10 mouse cellular contexts compared by ENCODE assay signal in genomic region chr3:135486351-135486750, GRCm38 (mm10). TPM values are rescaled to one million over a fixed set of nuclear protein-coding genes. Genes with fewer than 3 reads are reported as not detected.
DNase-seq lines count a peak whose midpoint lies in the region; ATAC-seq and TF ChIP-seq lines count a peak whose summit lies in the region.
"Had no signal": no experiment of that assay in that cellular context is flagged by ENCODE, and none has a peak within 500 bp of the region (broad histone marks: within the 10 kb centered on the region; RNA-seq: fewer than 3 reads in every experiment).

No protein-coding gene starts in this region.

- H3K4me2 ChIP-seq in lung, embryonic 14.5 days = peak overlapping the region; percentile 98
- H3K4me2 ChIP-seq in embryonic facial prominence, embryonic 12.5 days (replicated peaks) = peak overlapping the region; percentile 97; the same call in 1 of the 2 replicates
- peak overlapping the region; percentile 97 for H3K4me2 ChIP-seq in intestine, postnatal 0 days (replicated peaks; ENCODE audit: low read depth)

- H3K27me3 ChIP-seq in lung, embryonic 14.5 days (ENCODE audit: insufficient read depth, low read length) = no peaks in the 10 kb centered on the region
- H3K27me3 ChIP-seq in embryonic facial prominence, embryonic 12.5 days = 0 out of 2 replicates have a peak, but pooled peaks cover 4% of the 10 kb centered on the region
- no peaks in the 10 kb centered on the region for H3K27me3 ChIP-seq in intestine, postnatal 0 days (replicated peaks; ENCODE audit: control insufficient read depth, insufficient read depth, low read length)

- no peak overlapping the region for H3K27ac ChIP-seq in lung, embryonic 14.5 days (ENCODE audit: low read depth)
- H3K27ac ChIP-seq in embryonic facial prominence, embryonic 12.5 days = no peak overlapping the region
- H3K27ac ChIP-seq in intestine, postnatal 0 days (ENCODE audit: low read depth, low read length) = no peak overlapping the region

- H3K9me3 ChIP-seq in lung, embryonic 14.5 days (ENCODE audit: low read depth, low read length) = no peaks in the 10 kb centered on the region
- H3K9me3 ChIP-seq in embryonic facial prominence, embryonic 12.5 days = no peaks in the 10 kb centered on the region
- no peaks in the 10 kb centered on the region for H3K9me3 ChIP-seq in intestine, postnatal 0 days (ENCODE audit: control insufficient read depth)

- no peaks in the 10 kb centered on the region for H3K36me3 ChIP-seq in lung, embryonic 14.5 days (ENCODE audit: insufficient read depth)
- H3K36me3 ChIP-seq in embryonic facial prominence, embryonic 12.5 days = no peaks in the 10 kb centered on the region
- no peaks in the 10 kb centered on the region; the same call in 1 of the 2 replicates for H3K36me3 ChIP-seq in intestine, postnatal 0 days (ENCODE audit: control insufficient read depth, insufficient read depth)

- H3K4me1 ChIP-seq in lung, embryonic 14.5 days (ENCODE audit: insufficient read depth) = no peaks in the 10 kb centered on the region; the same call in 1 of the 2 replicates
- no peaks in the 10 kb centered on the region for H3K4me1 ChIP-seq in embryonic facial prominence, embryonic 12.5 days
- no peaks in the 10 kb centered on the region for H3K4me1 ChIP-seq in intestine, postnatal 0 days (replicated peaks; ENCODE audit: control insufficient read depth, insufficient read depth, low read length)

- no peak for ATAC-seq in lung, embryonic 14.5 days (ENCODE audit: insufficient read depth)
- no peak for ATAC-seq in embryonic facial prominence, embryonic 12.5 days (ENCODE audit: insufficient number of reproducible peaks, insufficient read depth, low FRiP score, low TSS enrichment)
- no peak for ATAC-seq in intestine, postnatal 0 days

- no peak overlapping the region for H3K4me3 ChIP-seq in lung, embryonic 14.5 days (ENCODE audit: low read depth, low read length)
- H3K4me3 ChIP-seq in embryonic facial prominence, embryonic 12.5 days = peak overlapping the region; percentile 59; the same call in 1 of the 2 replicates
- peak overlapping the region; percentile 83 for H3K4me3 ChIP-seq in intestine, postnatal 0 days (ENCODE audit: low read depth, low read length)

- DNase-seq in lung, embryonic 14.5 days = no peak
- DNase-seq in lung, postnatal 4 days = no peak
- peak; percentile 37 for DNase-seq in naive thymus-derived CD4-positive, alpha-beta T cell, adult 2 months (ENCODE audit: low read depth)
- DNase-seq in right cerebral cortex, postnatal 36 days (ENCODE audit: low spot score in 2 of 2) = no peak
- DNase-seq in layer of hippocampus, adult 11-12 months (ENCODE audit: low spot score) = no peak
- DNase-seq in urinary bladder, postnatal 25 days (ENCODE audit: low spot score) = no peak
- DNase-seq: kidney, postnatal 14 days; right cerebral cortex, postnatal 4 days had no signal

- H3K9ac ChIP-seq in lung, embryonic 14.5 days = no peak overlapping the region
- 0 out of 2 replicates have a peak overlapping the region, but pooled peaks have one; percentile 52 for H3K9ac ChIP-seq in embryonic facial prominence, embryonic 12.5 days
- no peak overlapping the region for H3K9ac ChIP-seq in intestine, postnatal 0 days (ENCODE audit: low read depth, low read length)

- WGBS in lung, embryonic 14.5 days = 74% methylated on average over 5 of the region's 5 CpGs
- 90% methylated on average over 5 of the region's 5 CpGs for WGBS in embryonic facial prominence, embryonic 12.5 days
- 57% methylated on average over 5 of the region's 5 CpGs for WGBS in intestine, postnatal 0 days

- TF ChIP-seq CTCF in lung, embryonic 14.5 days (IDR thresholded peaks at IDR 0.05; ENCODE audit: low read depth) = no peak
- no peak for TF ChIP-seq CTCF in intestine, postnatal 0 days (IDR thresholded peaks at IDR 0.05; ENCODE audit: low read depth)

RNA-seq across cellular contexts. Expression of gene Manba, which starts 0.9 kb away (rescaled TPM):
- 10.2 and 10.7 TPM in 2 replicates for polyA plus RNA-seq in lung, embryonic 14.5 days (2014; fragmentation: Nextera tagmentation; extraction: Ambion mirVana)
- 5.1 TPM in 2 replicates for polyA plus RNA-seq in embryonic facial prominence, embryonic 12.5 days (2016; fragmentation: Nextera tagmentation; extraction: Ambion mirVana)
- polyA plus RNA-seq in intestine, postnatal 0 days (2015; fragmentation: Nextera tagmentation; extraction: Ambion mirVana) = 18.6 and 20.9 TPM in 2 replicates

RNA-seq across cellular contexts. Expression of gene Ube2d3, which starts 48.4 kb away (rescaled TPM):
- 586 and 604 TPM in 2 replicates for polyA plus RNA-seq in lung, embryonic 14.5 days (2014; fragmentation: Nextera tagmentation; extraction: Ambion mirVana)
- polyA plus RNA-seq in embryonic facial prominence, embryonic 12.5 days (2016; fragmentation: Nextera tagmentation; extraction: Ambion mirVana) = 469 and 505 TPM in 2 replicates
- 383 and 404 TPM in 2 replicates for polyA plus RNA-seq in intestine, postnatal 0 days (2015; fragmentation: Nextera tagmentation; extraction: Ambion mirVana)
